Mouse (Mus musculus) heart, embryonic 12.5 days (tissue): Measurements from ENCODE around the gene OR5BS1P. TPM values are rescaled to one million over a fixed set of nuclear protein-coding genes. Genes with fewer than 3 reads are reported as not detected.
A peak's percentile ranks its signal among the peaks of the same experiment; 100 is the strongest.

Source experiments
- ATAC-seq: fragments of 200-750 bp; cut with Nextera tagmentation; 2 replicates; pipeline ENCODE4 v1.8.0; 2017; ENCODE audit warnings: moderate TSS enrichment, moderate library complexity; ENCODE audit not compliant: insufficient number of reproducible peaks, low FRiP score
- H3K27ac ChIP-seq: fragments of 300-500 bp; sonication (generic); 2 replicates; pipeline ENCODE4 v1.5.1; 2016; ENCODE audit warnings: mild to moderate bottlenecking, moderate library complexity; ENCODE audit not compliant: poor library complexity, severe bottlenecking
- H3K27me3 ChIP-seq: fragments of 300-500 bp; sonication (generic); replicated peaks from 2 replicates; pipeline ENCODE4 v1.6.1; 2016; ENCODE audit warnings: mild to moderate bottlenecking, moderate library complexity
- H3K36me3 ChIP-seq: fragments of 300-500 bp; sonication (generic); 2 replicates; pipeline ENCODE4 v1.6.1; 2016; ENCODE audit warnings: mild to moderate bottlenecking, moderate library complexity
- H3K4me1 ChIP-seq: fragments of 300-500 bp; sonication (generic); replicated peaks from 2 replicates; pipeline ENCODE4 v1.6.1; 2016; ENCODE audit warnings: mild to moderate bottlenecking
- H3K4me2 ChIP-seq: fragments of 300-500 bp; sonication (generic); 2 replicates; pipeline ENCODE4 v1.6.1; 2016; ENCODE audit warnings: mild to moderate bottlenecking, moderate library complexity
- H3K4me3 ChIP-seq: fragments of 300-500 bp; sonication (generic); 2 replicates; pipeline ENCODE4 v1.5.1; 2016; ENCODE audit warnings: mild to moderate bottlenecking
- H3K9ac ChIP-seq: fragments of 300-500 bp; sonication (generic); 2 replicates; pipeline ENCODE4 v1.6.1; 2016; ENCODE audit warnings: mild to moderate bottlenecking, moderate library complexity
- H3K9me3 ChIP-seq: fragments of 300-500 bp; sonication (generic); replicated peaks from 2 replicates; pipeline ENCODE4 v1.6.1; 2016; ENCODE audit warnings: mild to moderate bottlenecking, moderate library complexity
- WGBS: fragments of 180-500 bp; shearing (Covaris S2); methylation state at CpG from one replicate; pipeline ENCODE4 v1.1.7; 2016; 5-methylcytosine and 5-hydroxymethylcytosine counted together
- microRNA-seq: library from miRNA; unstranded; fragments of <30 nt; microRNA quantifications from one replicate; pipeline ENCODE4, GENCODE M21; 2017
- polyA plus RNA-seq: library from polyadenylated mRNA; unstranded; fragments of >200 nt; fragmentation: Nextera tagmentation; extraction: Ambion mirVana; gene quantifications from 2 replicates; pipeline ENCODE4 v1.2.1, GENCODE M21; 2016

OR5BS1P gene
- polyA plus RNA-seq, 1 experiment from 2014 or later: not detected

- 93% methylated on average over 3 of the region's 3 CpGs for WGBS
- peaks cover 76% of the 10 kb centered on the region for H3K36me3 ChIP-seq
- ATAC-seq: no peak
Observed at GRCm38 (mm10) chr15:98521245-98521644, 51.5 kb downstream of the OR5BS1P start.

GRCm38 (mm10) chr15:98526057-98526456 is 56.4 kb downstream of the OR5BS1P start:
- 60% methylated on average over 5 of the region's 5 CpGs for WGBS
- 0 out of 2 replicates have a peak, but pooled peaks have one; percentile 73 for ATAC-seq

More at GRCm38 (mm10) chr15:98521245-98521644, 51.5 kb downstream of the OR5BS1P start:
- Histone ChIP-seq H3K4me2 (no peak overlapping the region), H3K9me3 (no peaks in the 10 kb centered on the region), H3K4me1 (no peaks in the 10 kb centered on the region; the same call in 1 of the 2 replicates), H3K9ac (no peak overlapping the region), H3K4me3 (no peak overlapping the region), H3K27ac (no peak overlapping the region), H3K27me3 (no peaks in the 10 kb centered on the region)

GRCm38 (mm10) chr15:98527056-98527771 is 57.5 kb downstream of the OR5BS1P start:
- Histone ChIP-seq H3K4me2 (no peak overlapping the region), H3K27me3 (no peaks in the 10 kb centered on the region), H3K4me3 (no peak overlapping the region), H3K36me3 (peaks cover 83% of the 10 kb centered on the region), H3K9ac (no peak overlapping the region), H3K27ac (no peak overlapping the region), H3K4me1 (peaks cover 3% of the 10 kb centered on the region), H3K9me3 (no peaks in the 10 kb centered on the region)
- no peak for ATAC-seq
- 96% methylated on average over 5 of the region's 5 CpGs for WGBS

More at GRCm38 (mm10) chr15:98526057-98526456, 56.4 kb downstream of the OR5BS1P start:
- Histone ChIP-seq H3K9me3 (no peaks in the 10 kb centered on the region), H3K4me2 (no peak overlapping the region), H3K36me3 (peaks cover 86% of the 10 kb centered on the region), H3K27ac (no peak overlapping the region), H3K9ac (no peak overlapping the region), H3K4me1 (peaks cover 2% of the 10 kb centered on the region; the same call in 1 of the 2 replicates), H3K4me3 (no peak overlapping the region), H3K27me3 (no peaks in the 10 kb centered on the region)

GRCm38 (mm10) chr15:98528066-98528563 is 58.4 kb downstream of the OR5BS1P start:
- 88% methylated on average over 5 of the region's 5 CpGs for WGBS
- H3K9me3 ChIP-seq: no peaks in the 10 kb centered on the region

More at GRCm38 (mm10) chr15:98528066-98528563, 58.4 kb downstream of the OR5BS1P start:
- H3K27me3 ChIP-seq: no peaks in the 10 kb centered on the region
- no peak overlapping the region for H3K9ac ChIP-seq
- H3K4me3 ChIP-seq: no peak overlapping the region
- H3K4me1 ChIP-seq: peaks cover 11% of the 10 kb centered on the region
- no peak overlapping the region for H3K4me2 ChIP-seq
- H3K27ac ChIP-seq: no peak overlapping the region
- ATAC-seq: no peak
- H3K36me3 ChIP-seq: peaks cover 74% of the 10 kb centered on the region

Small RNAs within 50 kb of the gene (microRNA-seq; reads per million reads assigned to microRNA genes)
- gene Mir1291: not detected

Other genes with a start within 250 kb of the OR5BS1P start
- gene Gm44579, start 248.9 kb upstream of the OR5BS1P start, polyA plus RNA-seq: not detected in 2 replicates
- not detected in 2 replicates for gene Olfr287, start 248.8 kb upstream of the OR5BS1P start, polyA plus RNA-seq
- gene Olfr286, start 235.4 kb upstream of the OR5BS1P start, polyA plus RNA-seq: not detected in 2 replicates
- gene H1fnt, start 212.6 kb upstream of the OR5BS1P start, polyA plus RNA-seq: not detected in 2 replicates
- 1.5 and 1.7 TPM in 2 replicates for gene Zfp641, start 173.7 kb upstream of the OR5BS1P start, polyA plus RNA-seq
- not detected in 2 replicates for gene Olfr285, start 152.5 kb upstream of the OR5BS1P start, polyA plus RNA-seq
- gene Olfr284, start 128.9 kb upstream of the OR5BS1P start, polyA plus RNA-seq: not detected in 2 replicates
- not detected in 2 replicates for gene Olfr283, start 89.0 kb upstream of the OR5BS1P start, polyA plus RNA-seq
- not detected in 2 replicates for gene Olfr282, start 38.7 kb upstream of the OR5BS1P start, polyA plus RNA-seq
- not detected in 2 replicates for gene Olfr281, start 17.3 kb upstream of the OR5BS1P start, polyA plus RNA-seq
- gene Lalba, start 12.8 kb downstream of the OR5BS1P start, polyA plus RNA-seq: not detected in 2 replicates
- not detected in 2 replicates for gene Olfr279, start 22.5 kb downstream of the OR5BS1P start, polyA plus RNA-seq
- 95.9 and 99.7 TPM in 2 replicates for gene Kansl2, start 64.4 kb downstream of the OR5BS1P start, polyA plus RNA-seq
- gene Ccnt1, start 101.0 kb downstream of the OR5BS1P start, polyA plus RNA-seq: 37.9 and 39.5 TPM in 2 replicates
- gene 4930415O20Rik, start 101.1 kb downstream of the OR5BS1P start, polyA plus RNA-seq: not detected in 2 replicates
- 46.7 and 46.8 TPM in 2 replicates for gene Adcy6, start 140.2 kb downstream of the OR5BS1P start, polyA plus RNA-seq
- 9.5 and 10.3 TPM in 2 replicates for gene Cacnb3, start 160.9 kb downstream of the OR5BS1P start, polyA plus RNA-seq
- gene Ddx23, start 193.0 kb downstream of the OR5BS1P start, polyA plus RNA-seq: 15.0 and 16.4 TPM in 2 replicates
- gene Rnd1, start 207.6 kb downstream of the OR5BS1P start, polyA plus RNA-seq: 0.91 and 1.1 TPM in 2 replicates
- 0.33 and 0.62 TPM in 2 replicates for gene Ccdc65, start 238.3 kb downstream of the OR5BS1P start, polyA plus RNA-seq